Mouse (Mus musculus) CH12.LX (cell line): ENCODE data around the gene Stx16.

ENCODE experiments used
- CTCF ChIP-seq, 2 experiments: IDR thresholded peaks in 1 of 2; conservative IDR thresholded peaks in 1 of 2; 2 replicates each; pipeline ENCODE4 v1.5.1; 2011 to 2012; ENCODE audit warnings: low read depth in 2 of 2, low read length in 2 of 2, improper control_type of control experiment in 1 of 2, inconsistent platforms in 1 of 2, mild to moderate bottlenecking in 1 of 2, moderate library complexity in 1 of 2
- MAX ChIP-seq: IDR thresholded peaks from 2 replicates; pipeline ENCODE4 v1.6.1; 2011; ENCODE audit warnings: low read length, improper control_type of control experiment
- NELFE ChIP-seq: IDR thresholded peaks from 2 replicates; pipeline ENCODE4 v1.6.1; 2011; ENCODE audit warnings: low read depth, low read length, improper control_type of control experiment
- POLR2A ChIP-seq: IDR thresholded peaks from 2 replicates; pipeline ENCODE4 v1.6.1; 2011; ENCODE audit warnings: low read depth, mild to moderate bottlenecking, improper control_type of control experiment, low read length
- RCOR1 ChIP-seq: conservative IDR thresholded peaks from 2 replicates; pipeline ENCODE4 v1.6.1; 2012; ENCODE audit warnings: low read depth, mild to moderate bottlenecking, inconsistent platforms, low read length, improper control_type of control experiment
- UBTF ChIP-seq: IDR thresholded peaks from 2 replicates; pipeline ENCODE4 v1.6.1; 2012; ENCODE audit warnings: low read depth, mild to moderate bottlenecking, inconsistent platforms, low read length, improper control_type of control experiment, moderate library complexity
- ZMIZ1 ChIP-seq: IDR thresholded peaks from 2 replicates; pipeline ENCODE4 v1.6.1; 2012; ENCODE audit warnings: low read depth, mild to moderate bottlenecking, inconsistent platforms, low read length, improper control_type of control experiment

- TF ChIP-seq POLR2A (no peak), CTCF (conservative IDR thresholded peaks at IDR 0.05 in 1 of 2, IDR thresholded peaks at IDR 0.05 in 1 of 2; ENCODE audit: low read depth in 2 of 2, low read length in 2 of 2) (no peak), MAX (no peak), ZMIZ1 (no peak), UBTF (no peak), NELFE (no peak), RCOR1 (no peak)
Measured at GRCm38 (mm10) chr2:174102399-174102798, 26.3 kb downstream of the Stx16 start.
